Mouse (Mus musculus) cerebellum, postnatal 4 days (tissue): ENCODE results near the gene Selenow.

Experiments used
- DNase-seq, 2 experiments: peaks; one replicate each; pipeline ENCODE4 v3.0.0; 2022; ENCODE audit warnings: low spot score in 2 of 2, mixed read lengths in 1 of 2

Gene Selenow

DNA sequence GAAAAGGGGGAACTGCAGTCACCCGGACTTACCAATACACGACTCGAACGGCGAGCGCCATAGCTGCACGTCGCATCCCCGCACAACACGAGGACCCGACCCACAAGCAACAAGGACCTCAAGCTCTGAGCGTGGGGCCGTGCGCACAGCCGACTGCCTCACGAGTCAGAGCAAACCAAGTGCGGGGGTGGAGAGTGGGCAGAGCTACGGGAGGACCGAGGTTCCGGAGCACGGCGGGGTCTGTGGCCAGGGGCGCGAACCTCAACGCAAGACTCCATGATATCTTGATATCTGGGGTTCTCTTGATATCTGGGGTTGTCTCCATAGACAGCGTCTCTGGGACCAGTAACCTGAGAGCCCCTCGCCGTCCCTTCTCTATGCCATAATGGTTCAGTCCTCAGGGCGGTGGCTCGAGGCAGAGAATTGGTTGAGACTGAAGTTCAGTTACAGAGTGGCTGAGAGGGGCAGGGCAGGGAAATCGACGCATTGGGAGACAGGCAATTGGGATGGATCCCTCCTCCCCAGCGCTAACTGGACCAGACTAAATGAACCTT, at the start of gene Selenow:
Gene Selenow, minus strand, starts transcription at position 183 of the 554 bp plus-strand sequence.
- peak; percentile 79 to 90 for DNase-seq

DNA sequence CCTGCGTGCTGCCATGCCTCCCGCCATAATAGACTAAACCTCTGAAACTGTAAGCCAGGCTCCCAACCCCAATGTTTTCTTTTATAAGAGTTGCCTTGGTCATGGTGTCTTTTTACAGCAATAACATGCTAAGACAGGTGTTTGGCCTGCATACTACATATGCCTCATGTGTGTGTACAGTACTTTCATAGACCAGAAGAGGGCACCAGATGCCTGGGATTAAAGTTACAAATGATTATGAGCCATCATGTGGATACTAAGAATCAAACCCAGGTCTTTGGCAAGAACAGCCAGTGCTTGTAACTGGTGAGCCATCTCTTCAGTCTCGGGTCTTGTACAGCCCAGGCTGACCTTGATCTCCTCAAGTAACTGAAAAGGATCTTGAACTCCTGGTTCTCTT, 47.5 kb upstream of the Selenow start:
- no peak for DNase-seq

DNA sequence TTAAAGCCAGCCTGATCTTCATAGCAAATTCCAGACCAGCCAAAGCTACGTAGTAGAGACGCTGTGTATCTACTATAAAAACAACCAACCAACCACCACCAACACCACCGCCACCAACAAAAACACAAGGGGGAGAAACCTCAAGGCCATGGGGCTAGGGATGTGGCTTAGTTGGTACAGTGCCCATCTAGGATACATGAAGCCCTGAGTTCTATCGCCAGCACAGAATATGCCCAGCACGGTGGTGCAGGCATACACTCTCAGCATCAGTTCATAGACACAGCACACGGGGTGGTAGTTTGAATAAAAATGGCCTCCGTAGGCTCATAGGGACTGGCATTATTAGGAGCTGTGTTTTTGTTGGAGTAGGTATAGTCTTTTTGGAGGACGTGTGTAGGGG, 46.1 kb upstream of the Selenow start:
- DNase-seq, result no peak

DNA sequence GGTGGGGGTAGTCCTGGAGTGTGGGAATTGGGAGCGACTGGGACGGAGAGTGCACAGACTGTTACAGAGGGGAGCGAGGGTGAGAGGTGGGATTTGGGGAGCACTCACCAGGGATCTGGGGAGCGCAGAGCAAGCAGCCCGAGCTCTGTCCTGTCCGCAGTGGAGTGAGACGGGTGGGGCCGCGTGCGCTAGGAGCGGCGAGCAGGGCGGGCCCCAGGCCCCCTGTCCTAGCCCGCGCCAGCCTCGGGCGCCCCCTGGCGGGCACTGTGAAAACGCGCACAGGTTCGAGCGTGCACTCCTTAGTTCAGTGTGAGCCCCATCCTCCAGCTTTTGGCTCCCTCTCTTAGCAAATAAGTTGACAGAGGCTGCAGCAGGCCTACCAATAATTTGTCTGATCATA, 45.1 kb upstream of the Selenow start, which contains the start of gene Ehd2:
Gene Ehd2, minus strand, starts transcription at position 256 of the 400 bp plus-strand sequence.
- peak in 1 of 2 experiments; percentile 65 for DNase-seq

DNA sequence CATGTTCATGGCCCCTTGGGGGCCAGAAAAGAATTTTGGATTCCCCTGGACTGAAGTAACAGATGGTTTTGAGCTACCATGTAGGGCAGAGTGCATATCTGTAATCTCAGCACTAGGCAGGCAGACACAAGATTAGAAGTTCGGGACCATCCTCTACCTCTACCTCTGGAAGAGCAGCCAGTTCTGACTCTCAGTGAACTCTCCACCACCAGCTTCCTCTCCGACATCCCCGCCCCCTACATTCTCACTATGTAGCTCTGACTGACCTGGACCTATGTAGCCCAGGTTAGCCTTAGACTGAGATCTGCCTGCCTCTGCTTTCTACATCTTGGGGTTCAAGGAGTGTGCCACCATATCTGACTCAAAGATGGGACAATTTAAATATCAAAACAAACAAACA, 44.3 kb upstream of the Selenow start:
- no peak for DNase-seq

DNA sequence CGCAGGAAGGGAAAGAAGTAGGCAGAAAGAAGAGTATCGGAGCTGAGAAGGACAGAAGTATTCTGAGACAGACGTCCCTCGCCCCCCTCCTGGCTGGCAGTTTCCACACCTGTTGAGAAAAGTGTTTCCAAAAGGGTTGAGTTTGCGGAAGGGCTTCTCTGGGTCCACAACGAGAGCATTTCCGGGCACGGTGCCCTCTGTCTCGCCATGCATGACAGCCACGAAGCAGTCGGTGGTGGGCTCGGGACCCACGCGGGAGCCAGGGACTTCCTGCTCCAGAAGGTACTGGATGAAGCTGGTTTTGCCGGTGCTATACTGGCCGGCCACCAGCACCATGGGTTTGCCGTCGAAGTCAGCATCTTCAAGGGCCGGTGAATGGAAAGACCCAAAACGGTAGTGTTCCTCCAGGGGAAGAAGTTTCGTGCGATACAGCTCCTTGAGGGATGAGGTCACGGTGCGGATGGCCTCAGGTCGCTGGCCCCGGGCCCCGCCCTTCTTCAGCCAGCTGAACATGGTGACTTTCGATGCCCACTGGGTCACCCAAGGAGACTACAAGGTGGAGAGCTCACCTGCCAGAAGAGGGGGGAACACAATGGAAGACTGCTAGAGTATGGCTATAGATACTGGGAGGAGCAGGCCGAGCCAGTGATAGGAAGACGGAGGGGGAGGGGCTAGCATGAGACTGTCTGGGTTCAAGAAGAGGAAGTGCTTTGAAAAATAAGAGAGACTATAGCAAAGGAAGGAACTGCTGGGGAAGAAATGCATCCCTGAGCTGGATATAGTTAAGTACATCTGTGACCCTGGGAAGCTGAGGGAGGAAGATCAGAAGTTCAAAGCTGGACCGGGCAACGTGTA, 41.8 kb upstream of the Selenow start:
- DNase-seq, result no peak

DNA sequence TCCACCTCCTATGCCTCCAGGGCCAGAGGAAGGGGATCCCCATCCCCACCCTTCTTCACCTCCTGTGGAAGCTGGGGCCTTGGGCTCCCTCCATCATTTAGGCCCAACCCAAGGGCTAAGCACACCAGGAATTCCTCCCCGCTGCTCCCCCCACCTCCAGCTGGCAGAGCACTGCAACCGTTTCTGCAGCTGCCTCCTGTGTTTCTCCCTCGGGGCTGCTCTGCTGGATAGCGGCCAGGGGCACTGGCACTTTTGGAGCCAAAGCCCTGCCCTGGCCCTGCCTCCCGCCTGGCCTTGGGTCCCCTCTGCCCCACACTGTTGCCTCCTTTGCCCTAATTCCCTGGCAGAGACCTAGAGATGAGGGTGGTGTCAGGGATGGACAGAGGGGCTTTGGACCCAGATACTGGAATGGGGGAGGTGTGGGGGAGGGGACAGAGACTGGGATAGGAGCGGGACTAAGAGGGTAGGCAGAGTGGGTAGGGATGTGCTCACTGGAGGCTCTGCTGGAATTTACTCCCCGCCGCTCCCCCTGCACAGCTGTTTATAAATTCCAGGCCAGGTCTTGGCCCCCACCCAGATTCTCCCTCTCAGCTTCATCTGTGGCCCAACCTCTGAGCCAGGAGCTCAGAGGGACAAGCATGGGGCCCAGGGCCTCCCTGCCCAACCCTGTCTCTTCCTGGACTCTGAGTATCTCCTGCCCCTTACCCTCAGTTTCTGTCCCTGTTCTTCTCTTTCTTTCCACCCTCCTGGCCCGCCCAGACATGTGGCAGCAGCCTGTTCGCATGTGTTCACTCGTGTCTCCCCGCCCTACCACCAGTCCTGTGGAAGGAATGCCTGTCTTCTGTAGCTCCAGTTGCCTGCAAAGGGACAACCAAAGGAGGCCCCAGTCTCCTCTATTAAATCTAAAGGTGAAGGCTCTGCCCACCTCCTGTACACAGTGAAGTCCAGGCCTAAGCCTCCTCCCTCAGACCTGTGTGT, 40.4 kb upstream of the Selenow start:
- peak in 1 of 2 experiments; percentile 48 for DNase-seq

DNA sequence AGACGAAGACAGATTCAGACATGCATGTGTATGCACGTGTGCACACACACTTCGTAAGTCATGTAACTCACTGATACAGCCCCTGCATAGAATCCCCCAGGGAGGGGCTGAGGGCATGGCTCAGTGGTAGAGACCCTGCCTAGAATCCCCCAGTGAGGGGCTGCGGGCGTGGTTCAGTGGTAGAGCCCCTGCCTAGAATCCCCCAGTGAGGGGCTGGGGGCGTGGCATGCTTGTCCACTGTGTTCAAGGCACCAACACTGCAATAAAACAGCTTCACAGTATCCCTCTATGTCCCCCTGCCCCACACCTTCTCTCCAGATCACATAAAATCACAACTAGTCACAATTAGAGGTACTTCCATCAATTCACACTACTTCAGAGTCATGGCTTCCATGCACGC, 39.6 kb upstream of the Selenow start:
- DNase-seq, result no peak

DNA sequence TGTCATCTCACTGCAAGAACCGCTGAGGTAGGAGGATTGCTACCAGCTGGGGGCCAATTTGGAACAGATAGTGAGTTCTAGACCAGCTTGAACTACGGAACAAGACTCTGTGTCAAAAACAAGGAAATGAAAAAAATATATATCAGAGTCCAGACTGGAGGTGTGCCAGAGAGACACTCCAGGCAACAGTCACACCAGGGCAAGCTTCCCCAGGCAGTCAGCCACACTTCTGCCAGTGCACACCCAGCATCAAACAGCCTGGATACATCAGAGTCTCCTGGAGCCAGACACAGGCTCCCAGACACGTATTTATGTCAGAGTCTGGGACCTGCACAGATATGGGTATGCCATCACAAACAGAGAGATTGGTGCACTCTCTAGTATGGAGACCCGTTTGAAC, 39.0 kb upstream of the Selenow start:
- no peak for DNase-seq

DNA sequence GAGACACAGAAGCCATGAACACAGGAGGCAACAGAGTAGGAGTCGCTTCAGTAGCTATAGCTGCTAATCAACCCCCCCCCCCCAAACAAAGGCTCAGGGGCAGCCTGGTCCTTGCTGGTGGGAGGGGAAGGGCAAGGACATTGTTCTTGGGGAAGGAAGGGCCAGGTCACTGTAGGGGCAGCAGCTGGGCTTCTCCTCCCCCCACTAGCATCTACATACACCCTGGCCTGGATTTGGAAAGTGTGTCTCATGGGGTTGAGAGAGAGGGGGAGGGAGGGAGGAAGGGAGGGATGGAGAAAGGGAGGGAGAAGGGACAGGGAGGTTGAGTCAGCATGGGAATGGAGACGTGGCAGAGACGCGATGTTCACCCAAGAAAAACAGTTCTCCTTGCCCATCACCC, 38.5 kb upstream of the Selenow start:
- DNase-seq, result no peak

DNA sequence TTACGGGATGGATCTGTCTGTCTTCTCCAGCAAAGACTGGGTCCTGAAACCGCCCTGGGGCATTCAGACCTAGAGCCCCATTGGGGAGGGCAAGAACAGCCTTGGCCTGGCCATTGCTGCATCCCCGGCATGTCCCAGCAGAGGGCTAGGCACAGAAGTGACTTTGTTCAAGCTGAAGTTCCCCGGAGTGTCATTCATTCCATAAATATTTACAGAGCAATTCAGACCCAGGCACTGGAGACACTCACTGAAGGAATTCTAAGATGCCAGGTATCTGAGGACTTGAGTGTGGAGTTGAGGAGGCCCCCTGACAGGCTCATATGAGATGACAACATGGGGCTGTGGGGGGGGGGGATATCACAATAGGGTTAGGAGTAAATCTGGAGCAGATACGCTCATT, 33.9 kb upstream of the Selenow start:
- DNase-seq, result no peak

DNA sequence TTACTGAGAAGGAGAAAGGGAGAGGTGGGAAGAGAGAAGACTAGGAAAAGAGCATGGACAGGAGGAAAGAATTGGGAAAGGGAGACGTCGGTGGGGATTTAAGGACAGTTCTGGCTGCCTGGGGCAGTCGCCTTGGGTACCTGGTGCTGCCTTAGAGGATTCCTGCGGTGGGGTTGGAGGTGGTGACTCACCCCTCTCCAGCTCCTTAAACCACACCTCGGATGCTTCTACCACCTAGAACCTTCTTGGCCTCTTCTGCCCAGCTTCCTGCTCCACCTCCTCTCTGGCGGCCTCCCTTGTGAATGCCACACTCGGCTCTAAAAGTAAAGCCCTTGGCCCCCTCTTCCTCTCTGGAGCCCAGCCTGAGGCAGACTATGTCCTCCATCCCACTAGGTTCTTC, 33.3 kb upstream of the Selenow start:
- no peak for DNase-seq

DNA sequence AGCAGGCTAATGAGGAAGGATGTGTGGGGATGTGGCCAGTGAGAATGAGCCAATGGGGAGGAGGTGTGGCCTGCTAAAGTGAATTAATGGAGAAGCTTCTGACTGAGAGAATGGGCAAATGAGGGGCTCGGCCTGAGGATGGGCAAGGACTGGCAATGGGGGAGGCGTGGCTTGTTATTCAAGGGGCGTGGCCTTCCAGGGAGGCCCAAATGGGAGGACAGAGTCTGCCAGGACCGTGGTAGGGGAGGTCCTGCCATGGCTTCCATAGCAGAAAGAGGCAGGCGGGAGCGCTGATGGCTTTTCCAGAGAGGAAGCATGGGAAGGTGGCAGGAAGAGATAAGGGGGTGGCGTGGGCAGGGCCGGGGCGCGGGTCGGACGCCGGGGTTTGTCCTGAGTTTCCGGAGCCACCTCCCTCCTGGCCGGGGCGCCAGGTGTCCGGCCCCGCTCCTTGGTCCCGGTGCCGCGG, 32.8 kb upstream of the Selenow start:
- DNase-seq, result no peak

DNA sequence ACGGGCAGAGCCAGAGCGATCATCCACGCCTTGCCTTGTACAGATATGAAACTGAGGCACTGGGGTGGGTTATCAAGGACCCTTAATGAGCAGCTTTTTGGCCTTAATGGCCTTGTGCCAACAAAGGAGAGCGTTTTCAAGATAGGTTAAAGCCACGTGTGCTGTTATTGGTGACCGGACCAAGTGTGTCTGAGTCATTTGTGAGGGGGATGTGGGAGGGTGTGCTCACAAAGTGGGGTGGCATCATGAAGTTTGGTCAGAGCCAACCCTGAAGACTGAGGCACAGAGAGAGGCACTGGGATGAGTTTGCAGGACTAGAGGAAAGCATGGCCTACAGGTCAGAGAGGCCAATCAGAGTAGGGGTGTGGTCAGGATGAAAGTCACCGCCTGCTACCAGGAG, 32.2 kb upstream of the Selenow start:
- no peak for DNase-seq

DNA sequence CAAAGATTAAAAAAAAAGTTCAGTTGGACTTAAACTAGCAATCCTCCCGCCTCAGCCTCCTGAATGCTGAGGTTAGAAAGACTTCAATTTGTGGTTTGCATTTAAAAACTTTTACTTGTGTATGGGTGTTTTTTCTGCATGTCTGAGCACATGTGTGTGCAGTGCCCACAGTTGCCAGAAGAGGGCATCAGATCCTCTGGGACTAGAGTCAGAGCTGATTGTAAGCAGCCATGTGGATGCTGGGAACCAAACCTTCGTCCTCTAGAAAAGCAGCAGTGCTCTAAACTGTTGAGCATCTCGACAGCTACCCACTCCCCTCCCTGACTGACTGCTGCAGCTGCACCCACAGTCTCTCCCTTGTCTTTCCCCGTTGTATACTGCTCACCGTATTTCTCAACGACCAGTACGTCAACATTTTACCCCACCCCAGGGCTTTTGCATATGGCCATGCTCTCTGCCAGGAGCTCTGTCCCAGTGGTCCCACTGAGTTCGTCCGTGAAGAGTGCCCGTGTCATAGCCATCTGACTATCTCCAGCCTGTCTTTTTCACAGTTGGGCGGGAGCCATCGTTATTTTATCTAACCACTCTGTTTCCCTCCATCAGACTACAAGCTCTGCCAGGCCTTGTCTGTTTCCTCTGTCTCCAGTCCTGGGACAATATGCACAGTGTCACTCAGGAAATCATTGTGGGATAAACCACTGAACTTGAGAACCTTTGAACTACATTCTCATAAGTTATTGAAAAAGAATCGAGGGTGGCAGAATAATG, 31.3 kb upstream of the Selenow start:
- DNase-seq, result no peak

DNA sequence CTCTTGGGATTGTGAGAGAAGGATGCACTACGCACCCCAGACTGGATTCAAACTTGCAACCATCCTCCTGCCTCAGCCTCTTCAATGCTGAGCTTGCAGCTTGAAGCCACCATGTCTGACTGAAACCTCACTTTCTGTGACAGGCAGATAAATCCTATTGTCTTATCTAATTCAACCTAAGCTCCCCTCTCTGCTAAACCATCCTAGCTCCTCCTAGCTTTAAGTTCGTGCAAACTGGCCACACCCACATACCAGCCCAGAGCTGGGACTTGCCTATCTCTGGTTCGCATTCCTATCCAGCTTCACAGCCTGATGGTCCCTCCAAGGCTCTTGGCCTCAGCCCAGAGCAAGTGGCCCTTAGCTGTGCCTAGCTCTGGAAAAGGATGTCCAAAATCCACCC, 30.2 kb upstream of the Selenow start:
- DNase-seq, result no peak

DNA sequence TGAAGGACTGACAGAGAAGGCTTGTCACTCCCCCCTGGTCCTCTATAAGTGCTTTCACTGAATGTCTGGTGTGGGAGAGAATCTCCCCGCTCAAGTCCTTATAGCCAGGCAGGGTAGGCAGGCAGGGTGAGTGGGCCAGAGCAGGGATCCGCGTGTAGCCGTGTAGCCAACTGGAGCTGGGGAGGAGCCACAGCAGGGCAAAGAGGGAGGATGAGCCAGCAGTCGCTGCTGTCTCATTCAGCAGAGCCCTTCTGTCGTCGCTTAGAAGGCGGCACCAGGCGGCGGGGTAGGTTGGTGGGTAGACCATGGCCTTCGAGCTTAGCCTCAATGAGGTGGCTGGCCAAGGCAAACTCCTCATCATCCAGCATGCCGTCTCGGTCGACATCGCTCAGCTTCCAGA, 27.8 kb upstream of the Selenow start:
- no peak for DNase-seq

DNA sequence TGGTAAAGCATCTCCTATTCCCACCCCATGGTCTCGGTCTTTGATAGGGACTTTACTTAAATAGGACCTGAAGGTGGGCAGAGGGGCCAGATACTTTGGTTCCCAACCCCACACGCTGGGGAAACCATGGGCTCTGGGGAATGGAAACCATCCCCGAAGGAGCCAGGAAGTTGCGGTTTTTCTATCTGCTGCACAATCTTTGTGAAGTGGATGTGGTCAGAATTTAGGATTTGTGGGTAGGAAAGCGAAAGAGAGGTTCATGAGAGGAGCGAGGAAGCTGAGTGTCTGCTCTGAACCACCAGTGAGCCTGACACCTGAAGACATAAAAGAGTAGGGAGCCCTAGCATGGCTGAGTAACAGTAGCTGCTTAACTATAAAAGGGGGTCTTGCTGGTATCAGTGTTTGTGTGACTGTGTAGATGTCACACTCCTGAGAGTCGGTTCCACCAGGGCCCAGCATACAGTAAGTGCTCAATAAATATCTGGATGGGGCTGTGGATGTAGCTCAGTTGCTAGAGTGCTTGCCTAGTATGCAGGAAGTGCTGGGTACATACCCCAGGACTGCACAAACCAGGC, 27.1 kb upstream of the Selenow start:
- no peak for DNase-seq

DNA sequence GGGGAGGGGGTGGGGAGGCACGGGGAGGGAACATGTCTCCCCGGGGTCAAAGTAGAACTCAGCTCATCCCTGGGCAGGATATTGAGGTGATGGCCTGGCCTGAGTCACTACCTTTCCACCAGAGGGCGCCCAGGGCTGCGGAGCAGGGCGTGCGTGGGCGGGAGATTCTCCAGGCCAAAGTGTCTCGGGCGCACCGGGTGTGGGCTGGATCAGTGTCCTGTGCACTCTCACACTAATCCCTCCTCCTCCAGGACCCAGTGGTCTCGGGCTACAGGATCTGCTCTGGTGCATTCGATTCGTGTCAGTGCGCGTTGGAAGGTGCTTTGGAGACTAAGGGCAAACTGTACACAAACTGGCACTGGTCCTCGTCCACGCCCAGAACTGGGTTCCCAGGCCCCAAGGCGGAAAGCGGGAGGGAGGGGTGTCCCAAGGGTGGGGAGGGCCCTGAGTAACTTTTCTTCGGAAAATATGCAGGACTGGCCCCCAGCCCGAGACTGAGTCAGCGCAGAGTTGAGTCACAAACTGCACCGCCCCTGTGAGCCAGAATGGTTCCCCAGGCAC, 26.3 kb upstream of the Selenow start:
- DNase-seq, result peak in 1 of 2 experiments; percentile 63

DNA sequence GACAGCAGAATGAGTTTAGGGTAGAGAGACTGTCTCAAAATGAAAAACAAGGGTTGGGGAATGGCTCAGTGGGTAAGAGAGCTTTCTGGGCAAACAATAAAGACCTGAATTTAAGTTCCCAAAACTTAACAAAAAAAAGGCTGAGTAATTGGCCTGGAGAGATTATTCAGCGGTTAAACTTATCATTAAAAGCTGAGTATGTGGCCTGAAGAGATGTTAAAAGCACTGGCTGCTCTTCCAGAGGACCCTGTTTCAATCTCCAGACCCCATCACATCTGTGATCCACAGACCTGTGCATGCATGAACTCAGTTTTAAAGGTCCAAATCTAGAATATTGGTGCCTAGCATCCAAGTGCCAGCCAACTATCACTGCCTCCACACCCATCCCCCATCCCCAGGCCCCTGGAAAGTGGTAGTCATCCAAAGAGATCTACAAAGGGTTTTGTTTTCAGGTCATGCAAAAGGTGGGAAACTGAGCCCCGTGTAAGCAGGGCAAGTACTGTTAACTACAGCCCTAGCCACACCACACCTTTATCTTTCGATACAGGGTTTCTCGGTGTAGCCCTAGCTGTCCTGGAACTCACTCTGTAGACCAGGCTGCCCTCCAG, 25.6 kb upstream of the Selenow start:
- no peak for DNase-seq
